Mouse (Mus musculus) frontal cortex, postnatal 10 days (tissue): ENCODE results near the gene Krtap2-4.
"Not testable (repeated sequence)": the region's sequence is repeated elsewhere in the genome, so short reads cannot be mapped to it uniquely, and the experiment has no call there.

Experiments used
- DNase-seq, 2 experiments: peaks; one replicate each; pipeline ENCODE4 v3.0.0; 2022; ENCODE audit warnings: low spot score in 2 of 2, mixed read lengths in 1 of 2

The Krtap2-4 gene

DNA sequence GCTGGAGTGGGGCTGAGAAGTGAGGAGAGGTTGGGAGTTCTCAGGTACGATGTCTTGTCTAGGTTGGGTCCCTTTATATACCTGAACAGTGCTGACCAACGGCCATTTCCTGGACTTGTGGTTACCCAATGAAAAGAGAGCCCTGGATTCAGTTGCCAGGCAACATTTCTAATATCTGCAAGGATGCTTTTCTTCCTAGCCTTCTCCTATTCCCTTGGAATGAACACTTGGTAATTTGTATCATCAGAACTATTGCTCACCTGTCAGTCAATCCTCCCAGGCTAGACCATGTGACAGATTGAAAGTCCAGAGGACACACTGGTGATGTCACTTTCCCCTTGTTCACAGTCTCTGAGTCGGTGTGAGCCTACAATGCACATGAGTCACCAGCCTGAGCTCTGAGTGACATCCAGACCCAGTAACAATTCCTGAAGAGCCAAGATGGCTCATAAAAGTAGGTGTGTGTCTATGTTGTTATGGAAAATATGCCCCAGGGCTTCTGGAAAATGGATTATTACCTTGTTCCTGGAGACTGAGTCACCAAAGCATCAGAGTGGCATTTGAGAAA lies at the start of gene Krtap2-4:
Gene Krtap2-4 (minus strand): TSS at position 51 of the 568 bp plus-strand sequence.
- no peak for DNase-seq

DNA sequence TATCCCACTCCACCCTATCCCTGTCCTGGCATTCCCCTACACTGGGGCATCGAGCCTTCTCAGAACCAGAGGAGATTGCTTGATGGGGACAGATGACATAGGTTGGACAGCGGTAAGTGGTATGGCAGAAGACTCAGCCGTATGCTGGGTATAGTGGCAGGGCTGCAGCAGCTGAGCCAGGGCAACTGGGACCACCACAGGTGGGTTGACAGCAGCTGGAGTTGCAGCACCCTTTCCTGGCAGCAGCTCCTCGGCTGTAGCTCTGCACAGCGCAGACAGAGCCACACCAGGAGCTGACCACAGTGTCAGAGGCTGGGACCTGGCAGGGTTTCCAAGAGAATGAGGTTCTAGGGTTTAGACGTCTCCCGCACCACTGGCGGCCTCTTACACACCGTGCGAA lies 48.2 kb upstream of the Krtap2-4 start:
- no peak for DNase-seq

DNA sequence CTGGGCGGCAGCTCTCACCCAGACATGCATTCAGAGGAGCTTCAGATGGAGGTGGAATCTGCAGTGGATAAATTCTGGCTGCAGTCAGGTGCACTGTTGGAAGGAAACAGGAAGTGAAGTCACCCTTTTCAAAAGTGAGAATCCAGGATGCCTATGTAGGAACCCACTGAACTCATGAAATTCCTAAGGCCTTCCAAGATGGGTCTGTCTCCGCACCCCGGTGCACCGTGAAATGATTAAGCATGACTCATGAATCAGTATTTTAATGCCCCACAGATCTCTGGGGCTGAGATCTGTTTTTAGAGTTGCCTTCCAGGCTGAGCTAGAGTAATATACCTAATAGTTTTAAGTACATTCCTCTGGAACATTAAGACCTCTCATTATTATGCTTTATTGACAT lies 44.6 kb upstream of the Krtap2-4 start:
- DNase-seq: no peak

DNA sequence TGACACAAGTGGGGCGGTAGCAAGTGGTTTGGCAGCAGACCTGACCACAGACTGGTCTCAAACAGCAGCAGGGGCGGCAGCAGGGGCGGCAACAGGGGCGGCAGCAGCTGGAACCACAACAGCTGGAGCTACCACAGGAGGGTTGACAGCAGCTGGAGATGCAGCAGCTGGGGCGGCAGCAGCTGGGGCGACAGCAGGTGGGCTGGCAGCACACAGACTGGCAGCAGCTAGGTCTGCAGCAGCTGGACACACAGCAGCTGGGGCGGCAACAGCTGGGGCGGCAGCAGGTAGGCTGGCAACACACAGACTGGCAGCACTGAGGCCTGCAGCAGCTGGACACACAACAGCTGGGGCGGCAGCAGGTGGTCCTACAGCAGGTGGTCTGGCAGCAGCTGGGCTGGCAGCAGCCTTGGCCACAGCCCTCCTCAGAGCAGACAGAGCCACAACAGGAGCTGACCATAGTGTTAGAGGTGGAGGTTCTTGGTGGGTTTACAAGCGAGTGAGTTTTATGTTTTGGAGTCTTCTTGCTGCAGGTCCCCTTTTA lies 43.9 kb upstream of the Krtap2-4 start, which contains the start of gene Gm11563:
Gene Gm11563 (minus strand): TSS at position 494 of the 544 bp plus-strand sequence.
- DNase-seq: not testable (repeated sequence)

DNA sequence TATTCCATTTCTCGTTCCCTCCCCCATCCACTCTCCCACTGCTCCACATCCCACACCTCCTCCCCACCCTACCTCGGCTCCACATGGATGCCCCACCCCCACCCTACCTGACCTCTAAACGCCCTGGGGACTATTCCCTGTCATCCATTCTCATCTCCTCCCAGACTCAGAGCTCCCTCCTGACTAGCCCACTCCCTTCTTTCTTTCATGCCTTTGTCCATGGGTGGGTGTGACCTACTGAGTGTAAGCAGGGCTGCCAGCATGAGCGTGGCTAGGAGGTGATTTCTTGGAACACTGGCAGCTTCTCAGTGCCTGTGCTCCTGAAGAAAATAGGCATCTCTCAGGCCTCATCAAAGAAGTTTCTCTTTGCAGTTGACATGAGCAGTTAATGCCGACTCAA lies 42.4 kb upstream of the Krtap2-4 start:
- no peak for DNase-seq

DNA sequence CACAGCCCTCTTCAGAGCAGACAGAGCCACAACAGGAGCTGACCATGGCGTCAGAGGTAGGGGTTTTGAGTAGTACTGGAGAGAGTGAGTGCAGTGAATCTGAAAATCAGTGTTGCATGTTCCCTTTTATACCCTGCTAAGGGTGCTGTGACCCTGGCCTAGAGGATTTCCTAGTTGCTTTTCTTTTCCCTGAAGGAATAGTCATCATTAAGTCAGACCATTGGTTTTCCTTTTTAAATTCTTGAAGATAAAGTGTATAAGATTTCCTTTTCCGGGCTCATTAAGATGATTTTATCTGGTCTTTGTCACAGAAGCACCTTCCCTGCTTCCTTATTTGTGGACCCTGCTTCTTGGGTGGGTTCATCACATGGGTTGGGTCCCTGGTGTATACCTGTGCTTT lies 35.5 kb upstream of the Krtap2-4 start, which contains the start of gene Gm11555:
Gene Gm11555 (minus strand): TSS at position 101 of the 400 bp plus-strand sequence.
- DNase-seq: no peak

DNA sequence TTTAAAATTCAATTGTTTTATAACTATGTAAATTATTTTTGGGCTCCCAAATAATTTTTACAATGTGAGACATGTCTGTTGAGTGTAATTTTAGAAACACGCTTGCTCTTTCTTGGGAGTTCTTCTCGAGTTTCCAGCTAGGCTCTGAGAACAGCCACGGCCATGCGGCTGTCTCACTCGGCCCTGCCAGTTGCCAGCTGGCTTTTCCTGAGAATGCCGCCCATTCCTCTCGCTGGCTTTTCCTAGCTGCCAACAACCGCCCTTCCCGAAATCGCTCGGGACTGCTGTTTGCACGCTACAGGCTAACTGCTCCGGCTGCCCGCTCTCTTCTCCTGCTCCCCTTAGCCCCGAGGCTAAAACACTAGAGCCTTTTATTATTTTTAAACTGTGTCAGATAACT lies 31.8 kb upstream of the Krtap2-4 start:
- DNase-seq: no peak

DNA sequence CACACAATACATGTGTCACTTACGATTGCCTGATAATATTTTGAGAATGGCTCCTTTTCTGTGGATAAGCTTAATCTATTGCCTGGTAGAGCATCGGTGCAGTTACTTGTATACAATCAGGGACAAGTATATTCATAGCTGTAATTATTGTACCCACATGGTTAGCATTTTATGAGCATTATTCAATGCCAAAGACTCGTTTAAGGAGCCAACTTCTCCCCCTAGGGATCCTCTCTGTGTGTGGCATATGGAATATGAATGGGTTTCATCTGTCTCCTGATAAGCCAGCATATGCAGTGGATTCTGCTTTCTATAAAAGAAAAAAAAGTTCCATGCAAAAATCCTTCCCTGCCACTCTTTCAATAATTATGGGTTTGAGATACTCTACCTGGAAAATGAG lies 29.7 kb upstream of the Krtap2-4 start:
- no peak for DNase-seq

DNA sequence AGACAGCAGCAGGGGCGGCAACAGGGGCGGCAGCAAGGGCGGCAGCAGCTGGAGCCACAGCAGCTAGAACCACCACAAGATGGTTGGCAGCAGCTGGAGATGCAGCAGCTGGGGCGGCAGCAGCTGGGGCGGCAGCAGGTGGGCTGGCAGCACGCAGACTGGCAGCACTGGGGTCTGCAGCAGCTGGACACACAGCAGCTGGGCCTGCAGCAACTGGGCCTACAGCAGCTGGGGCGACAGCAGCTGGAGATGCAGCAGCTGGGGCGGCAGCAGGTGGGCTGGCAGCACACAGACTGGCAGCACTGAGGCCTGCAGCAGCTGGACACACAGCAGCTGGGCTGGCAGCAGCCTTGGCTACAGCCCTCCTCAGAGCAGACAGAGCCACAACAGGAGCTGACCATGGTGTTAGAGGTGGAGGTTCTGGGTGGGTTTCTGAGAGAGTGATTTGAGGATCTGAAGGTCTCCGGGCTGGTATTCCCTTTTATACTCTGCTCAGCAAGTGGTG lies 29.0 kb upstream of the Krtap2-4 start, which contains the start of gene Krtap4-7:
Gene Krtap4-7 (minus strand): TSS at position 455 of the 505 bp plus-strand sequence.
- not testable (repeated sequence) for DNase-seq

DNA sequence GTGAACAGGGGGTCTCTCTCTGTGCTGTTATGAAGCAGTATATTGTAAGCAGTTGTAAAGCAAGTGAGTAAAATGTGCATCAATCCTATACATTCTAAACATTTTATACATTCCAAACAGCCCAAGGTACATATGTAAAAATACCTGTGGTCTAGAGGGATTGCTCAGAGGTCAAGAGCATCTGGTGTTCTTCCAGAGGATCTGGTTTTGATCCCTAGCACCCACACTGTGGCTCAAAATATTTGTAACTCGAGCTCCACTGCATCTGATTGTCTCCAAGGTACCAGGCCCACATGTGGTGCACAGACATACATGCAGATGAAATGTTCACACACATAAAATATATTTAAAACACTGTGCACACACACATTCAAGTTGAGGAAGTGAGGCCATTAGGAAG lies 26.3 kb upstream of the Krtap2-4 start:
- no peak for DNase-seq

DNA sequence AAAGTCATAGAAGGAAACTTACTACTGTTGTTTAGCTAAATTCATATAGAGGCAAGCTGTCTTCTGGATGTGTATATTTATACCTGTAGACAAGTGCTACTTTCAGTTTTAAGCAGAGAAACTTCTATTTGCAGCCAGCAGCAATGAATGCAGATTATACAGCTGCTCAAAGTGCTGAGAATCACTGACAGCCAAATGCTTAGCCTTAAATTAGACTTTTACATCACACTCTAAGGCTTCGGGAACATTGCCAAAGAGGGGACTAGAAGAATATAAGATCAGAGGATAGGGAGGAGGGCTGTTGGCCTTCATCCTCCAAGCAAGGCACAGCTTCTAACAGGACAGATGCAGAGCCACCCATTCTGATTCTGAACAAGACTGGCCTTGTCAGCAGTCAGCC lies 22.4 kb upstream of the Krtap2-4 start:
- DNase-seq: no peak

DNA sequence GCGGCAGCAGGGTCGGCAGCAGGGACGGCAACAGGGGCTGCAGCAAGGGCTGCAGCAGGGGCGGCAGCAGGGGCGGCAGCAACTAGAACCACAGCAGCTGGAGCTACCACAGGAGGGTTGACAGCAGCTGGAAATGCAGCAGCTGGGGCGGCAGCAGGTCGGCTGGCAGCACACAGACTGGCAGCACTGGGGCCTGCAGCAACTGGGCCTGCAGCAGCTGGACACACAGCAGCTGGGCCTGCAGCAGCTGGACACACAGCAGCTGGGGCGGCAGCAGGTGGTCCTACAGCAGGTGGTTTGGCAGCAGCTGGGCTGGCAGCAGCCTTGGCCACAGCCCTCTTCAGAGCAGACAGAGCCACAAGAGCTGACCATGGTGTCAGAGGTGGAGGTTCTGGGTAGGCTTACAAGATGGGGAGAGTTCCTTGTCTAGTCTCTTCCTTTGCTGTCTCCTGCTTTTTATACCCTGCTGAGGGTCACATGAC lies 20.0 kb upstream of the Krtap2-4 start, which contains the start of gene Krtap4-2:
Gene Krtap4-2 (minus strand): TSS at position 432 of the 482 bp plus-strand sequence.
- no peak for DNase-seq

DNA sequence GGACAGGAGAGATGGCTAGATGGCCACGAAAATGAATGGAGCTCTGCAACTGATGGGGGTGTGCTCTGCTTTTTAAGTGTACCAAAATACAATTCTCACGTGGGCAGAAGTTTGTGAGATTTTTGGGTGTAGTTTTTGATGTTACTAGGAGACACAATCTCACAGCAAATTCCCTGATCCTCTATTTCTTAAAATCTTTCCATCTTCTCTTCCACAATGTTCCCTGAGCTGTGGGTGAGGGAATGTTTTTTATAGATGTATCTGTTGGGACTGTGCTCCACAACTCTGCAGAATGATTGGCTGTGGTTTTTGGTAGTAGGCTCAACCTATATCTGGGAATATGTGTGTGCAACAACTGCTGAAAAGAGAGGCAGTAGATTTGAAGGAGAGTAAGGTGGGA lies 18.6 kb upstream of the Krtap2-4 start:
- no peak for DNase-seq

DNA sequence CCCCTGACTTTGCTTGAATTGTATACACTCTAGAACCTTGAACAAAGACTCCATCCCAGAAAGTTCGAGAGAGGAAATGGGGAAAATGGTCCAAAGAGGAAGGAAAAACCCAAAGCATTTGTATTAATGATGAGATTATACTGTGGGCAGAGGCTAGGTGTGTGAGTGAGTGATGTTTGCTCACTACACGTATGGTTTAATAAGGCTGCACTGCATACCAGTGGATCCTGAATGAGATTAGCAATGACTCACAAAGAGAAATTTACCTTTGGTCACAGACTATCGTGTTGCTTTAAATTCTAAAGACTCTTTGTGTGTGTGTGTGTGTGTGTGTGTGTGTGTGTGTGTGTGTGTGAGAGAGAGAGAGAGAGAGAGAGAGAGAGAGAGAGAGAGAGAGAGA lies 16.2 kb upstream of the Krtap2-4 start:
- no peak for DNase-seq

DNA sequence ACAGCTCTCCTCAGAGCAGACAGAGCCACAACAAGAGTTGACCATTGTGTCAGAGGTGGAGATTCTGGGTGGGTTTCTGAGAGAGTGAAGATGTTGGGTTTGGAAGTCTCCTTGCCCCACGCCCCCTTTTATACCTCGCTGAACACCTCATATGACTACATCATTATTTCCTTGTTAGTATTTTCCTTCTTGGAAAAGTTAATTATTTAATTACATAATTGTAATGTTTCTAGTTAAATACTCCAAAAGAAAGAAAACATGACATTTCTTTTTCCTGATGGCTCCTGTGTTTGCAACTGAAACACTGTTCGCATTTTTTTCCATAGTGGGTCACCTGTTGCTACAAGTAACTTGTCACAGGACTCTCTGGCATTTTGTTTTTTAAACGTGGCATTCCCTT lies 13.5 kb upstream of the Krtap2-4 start, which contains the start of gene Krtap4-1:
Gene Krtap4-1 (minus strand): TSS at position 101 of the 400 bp plus-strand sequence.
- DNase-seq: no peak

DNA sequence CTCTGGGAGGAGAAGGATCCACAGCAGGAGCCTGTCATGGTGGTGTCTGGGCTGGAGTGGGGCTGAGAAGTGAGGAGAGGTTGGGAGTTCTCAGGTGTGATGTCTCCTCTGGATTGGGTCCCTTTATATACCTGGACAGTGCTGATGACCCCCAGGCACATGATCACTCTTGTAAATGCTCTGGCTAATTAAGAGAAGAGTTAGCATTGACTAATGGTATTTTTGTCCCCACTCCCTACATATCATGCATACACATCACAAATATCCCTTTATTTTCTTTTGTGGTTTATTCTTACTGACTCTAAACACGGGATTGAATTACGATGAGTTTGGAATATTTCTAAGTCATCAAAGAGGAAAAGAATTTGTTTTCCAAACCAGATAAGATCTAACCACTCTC lies 5.7 kb upstream of the Krtap2-4 start, which contains the start of gene Gm11562:
Gene Gm11562 (minus strand): TSS at position 101 of the 400 bp plus-strand sequence.
- DNase-seq: no peak

DNA sequence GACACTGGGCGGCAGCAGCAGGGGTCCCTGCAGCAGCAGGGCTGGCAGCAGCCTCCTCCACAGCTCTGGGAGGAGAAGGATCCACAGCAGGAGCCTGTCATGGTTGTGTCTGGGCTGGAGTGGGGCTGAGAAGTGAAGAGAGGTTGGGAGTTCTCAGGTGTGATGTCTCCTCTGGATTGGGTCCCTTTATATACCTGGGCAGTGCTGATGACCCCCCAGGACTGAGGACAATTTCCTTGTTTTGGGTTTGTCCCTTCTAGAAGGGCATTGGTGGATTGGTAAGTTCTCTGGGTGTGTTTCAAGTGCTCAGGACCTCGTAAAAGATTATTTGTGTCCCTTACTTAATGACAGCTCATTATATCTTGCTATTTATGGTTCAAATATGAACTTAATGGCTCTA lies 4.6 kb downstream of the Krtap2-4 start, which contains the start of gene Gm11937:
Gene Gm11937 (minus strand): TSS at position 101 of the 400 bp plus-strand sequence.
- DNase-seq: not testable (repeated sequence)

DNA sequence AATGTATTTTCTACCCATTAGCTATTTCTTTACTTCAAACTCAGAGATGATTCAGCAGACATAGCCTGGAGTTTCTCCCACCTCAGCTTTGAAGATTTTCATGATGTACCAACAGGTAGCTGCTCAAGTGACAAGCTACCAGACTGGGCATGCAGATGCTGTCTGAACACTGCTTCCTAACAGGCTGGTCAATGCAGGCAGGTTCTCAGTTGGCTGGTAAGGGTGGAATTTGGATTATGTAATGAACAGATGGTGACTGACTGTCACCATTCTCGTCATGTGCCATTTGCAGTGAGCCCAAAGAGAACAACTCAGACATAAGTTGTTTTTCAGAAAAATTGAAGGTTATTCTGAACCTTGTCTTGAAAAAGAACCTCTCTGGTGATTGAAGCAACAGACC lies 5.5 kb downstream of the Krtap2-4 start:
- DNase-seq: peak in 1 of 2 experiments; percentile 13

DNA sequence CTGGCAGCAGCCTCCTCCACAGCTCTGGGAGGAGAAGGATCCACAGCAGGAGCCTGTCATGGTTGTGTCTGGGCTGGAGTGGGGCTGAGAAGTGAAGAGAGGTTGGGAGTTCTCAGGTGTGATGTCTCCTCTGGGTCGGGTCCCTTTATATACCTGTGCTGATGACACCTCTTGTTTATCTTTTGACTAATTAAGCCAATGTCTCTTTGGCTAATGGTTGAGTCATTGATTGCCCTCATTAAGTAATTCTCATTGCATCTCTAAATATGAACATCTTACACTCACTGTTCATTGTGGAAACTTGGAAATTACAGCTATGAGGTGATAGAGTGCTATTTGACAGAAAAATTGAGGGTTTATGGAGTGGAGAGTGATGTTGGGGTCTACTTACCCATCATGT lies 11.4 kb downstream of the Krtap2-4 start, which contains the start of gene Gm11938:
Gene Gm11938 (minus strand): TSS at position 101 of the 400 bp plus-strand sequence.
- not testable (repeated sequence) for DNase-seq

DNA sequence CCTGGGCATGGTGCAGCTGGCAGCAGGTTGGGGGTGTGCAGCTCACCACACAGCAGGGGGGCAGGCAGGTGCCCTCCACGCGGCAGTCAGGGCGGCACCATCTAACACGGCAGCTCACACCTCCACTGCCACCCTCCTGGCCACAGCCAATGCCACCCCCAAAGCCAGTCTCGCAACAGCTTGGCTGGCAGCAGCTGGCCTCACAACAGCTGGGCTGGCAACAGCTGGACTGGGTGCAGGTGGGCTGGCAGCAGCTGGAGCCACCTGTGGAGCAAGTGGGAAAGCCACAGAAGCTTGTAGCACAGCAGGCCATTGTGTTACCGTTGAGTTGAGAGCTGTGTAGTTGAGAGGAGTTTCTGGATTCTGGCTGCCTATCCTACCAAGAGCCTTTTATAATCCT lies 16.9 kb downstream of the Krtap2-4 start, which contains the start of gene Krtap9-3:
Gene Krtap9-3 (minus strand): TSS at position 364 of the 400 bp plus-strand sequence.
- DNase-seq: not testable (repeated sequence)

DNA sequence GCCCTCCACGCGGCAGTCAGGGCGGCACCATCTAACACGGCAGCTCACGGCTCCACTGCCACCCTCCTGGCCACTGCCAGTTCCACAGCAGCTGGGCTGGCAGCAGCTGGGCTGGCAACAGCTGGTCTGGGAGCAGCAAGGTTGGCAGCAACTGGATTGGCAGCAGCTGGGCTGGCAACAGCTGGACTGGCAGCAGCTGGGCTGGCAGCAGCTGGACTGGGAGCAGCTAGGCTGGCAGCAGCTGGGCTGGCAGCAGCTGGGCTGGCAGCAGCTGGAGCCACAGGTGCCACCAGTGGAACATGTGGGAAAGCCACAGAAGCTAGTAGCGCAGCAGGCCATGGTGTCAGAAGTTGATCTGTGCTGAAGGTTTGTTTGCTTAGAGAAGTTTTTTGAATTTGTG lies 23.7 kb downstream of the Krtap2-4 start, which contains the start of gene Krtap1-3:
Gene Krtap1-3 (minus strand): TSS at position 359 of the 400 bp plus-strand sequence.
- DNase-seq: no peak

DNA sequence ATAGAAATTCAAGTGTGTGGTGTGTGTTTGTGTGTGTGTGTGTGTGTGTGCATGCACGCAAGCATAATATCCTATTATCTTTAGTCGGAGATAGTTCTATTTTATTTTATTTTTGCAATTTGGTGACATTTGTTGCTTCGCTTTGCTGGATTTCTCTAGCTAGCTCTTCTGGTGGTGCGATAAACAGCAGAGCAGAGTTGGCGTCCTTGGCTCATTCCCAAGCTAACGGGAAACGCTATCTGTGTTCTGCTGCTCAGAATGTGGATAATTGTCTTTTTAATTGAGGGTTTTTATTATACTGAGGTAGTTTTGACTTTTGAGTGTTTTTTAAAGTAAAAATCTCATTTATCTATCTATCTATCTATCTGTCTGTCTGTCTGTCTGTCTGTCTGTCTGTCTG lies 29.6 kb downstream of the Krtap2-4 start:
- DNase-seq: no peak
